Mouse (Mus musculus) G1E (cell line): ENCODE results near the gene Ppp3ca.

Experiments
- CTCF ChIP-seq: IDR thresholded peaks from 2 replicates; pipeline ENCODE4 v1.5.1; 2012; ENCODE audit warnings: low read depth, low read length, inconsistent platforms, mixed read lengths
- GATA1 ChIP-seq: IDR thresholded peaks from 2 replicates; pipeline ENCODE4 v1.6.1; 2012; ENCODE audit warnings: borderline replicate concordance, low read length, inconsistent platforms, mixed read lengths
- GATA2 ChIP-seq: IDR thresholded peaks from 2 replicates; pipeline ENCODE4 v1.6.1; 2012; ENCODE audit warnings: low read depth, low read length, inconsistent platforms, borderline replicate concordance
- POLR2AphosphoS5 ChIP-seq: IDR thresholded peaks from 2 replicates; pipeline ENCODE4 v1.6.1; 2012; ENCODE audit warnings: low read depth, low read length, inconsistent platforms; ENCODE audit not compliant: insufficient replicate concordance
- TAL1 ChIP-seq: conservative IDR thresholded peaks from 2 replicates; pipeline ENCODE4 v1.6.1; 2012; ENCODE audit warnings: low read depth, low read length, inconsistent platforms, mixed read lengths

DNA sequence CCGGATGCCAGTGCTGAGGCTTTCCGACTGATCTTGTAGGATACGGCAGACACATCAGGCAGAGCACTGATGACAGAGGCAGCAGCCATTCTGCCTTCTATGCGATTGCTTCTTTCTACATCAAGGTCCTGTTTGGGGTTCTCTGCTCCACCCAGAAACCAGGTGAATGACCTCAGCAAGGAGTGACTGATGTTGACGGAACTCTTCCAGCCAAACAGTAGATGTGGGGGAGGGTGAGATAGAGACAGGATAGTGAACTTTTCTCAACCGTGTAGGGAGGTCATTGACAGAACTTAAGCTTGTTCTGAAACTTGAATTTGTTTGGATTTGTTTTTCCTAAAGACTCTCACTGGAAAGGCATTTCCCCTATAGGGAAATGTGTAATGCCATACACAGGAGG lies 142.2 kb downstream of the Ppp3ca start:
- TF ChIP-seq CTCF, result no peak
- TF ChIP-seq POLR2AphosphoS5, result no peak
- no peak for TF ChIP-seq TAL1
- TF ChIP-seq GATA1, result no peak
- TF ChIP-seq GATA2, result no peak
